8 mouse cellular contexts compared by ENCODE assay signal in the genomic region with DNA sequence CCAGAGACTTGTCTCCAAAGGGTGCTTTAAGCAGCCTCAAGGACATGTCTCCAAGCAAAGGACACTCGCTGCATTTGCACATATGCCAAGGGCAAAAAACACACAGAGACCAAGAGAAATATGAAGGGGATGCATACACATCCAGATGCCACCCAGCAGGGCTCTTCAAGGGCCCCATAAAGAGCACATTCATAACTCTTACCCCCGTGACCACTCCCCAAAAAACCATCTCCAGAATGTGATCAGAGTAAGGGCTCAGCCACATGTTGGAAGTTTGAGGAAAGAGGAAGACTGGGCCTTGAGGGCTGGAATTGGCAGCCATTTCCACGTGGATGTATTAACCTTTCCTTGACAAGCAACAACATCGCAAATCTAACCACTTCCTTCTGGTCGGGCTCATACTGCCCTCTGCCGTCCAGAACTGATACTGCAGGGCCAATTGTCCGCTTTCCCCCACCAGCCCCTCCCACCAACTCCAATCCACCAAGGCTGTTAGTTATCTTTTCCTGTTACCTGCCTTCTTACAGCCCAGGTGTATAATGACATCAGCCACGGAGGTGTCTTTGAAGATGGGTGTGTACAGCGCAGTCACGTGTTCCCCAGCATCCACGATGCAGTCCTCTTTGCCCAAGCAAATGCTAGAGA. TPM values are rescaled to one million over a fixed set of nuclear protein-coding genes. Genes with fewer than 3 reads are reported as not detected.
DNase-seq lines count a peak whose midpoint lies in the region; ATAC-seq lines count a peak whose summit lies in the region.

No protein-coding gene starts in this region.

- H3K4me3 ChIP-seq in forebrain, embryonic 14.5 days (ENCODE audit: low read depth, low read length), result no peak overlapping the region
- no peak overlapping the region for H3K4me3 ChIP-seq in hindbrain, embryonic 11.5 days (ENCODE audit: low read depth, low read length)

- H3K27ac ChIP-seq in forebrain, embryonic 14.5 days (ENCODE audit: low read depth, low read length), result no peak overlapping the region
- H3K27ac ChIP-seq in hindbrain, embryonic 11.5 days (ENCODE audit: low read depth, low read length), result no peak overlapping the region

- H3K27me3 ChIP-seq in forebrain, embryonic 14.5 days (replicated peaks; ENCODE audit: control insufficient read depth, insufficient read depth, low read length), result no peaks in the 10 kb centered on the region
- no peaks in the 10 kb centered on the region for H3K27me3 ChIP-seq in hindbrain, embryonic 11.5 days (ENCODE audit: control insufficient read depth, insufficient read depth, low read length)

- peak; percentile 21 for DNase-seq in MN1 (ENCODE audit: low spot score)
- peak; percentile 74 for DNase-seq in cerebellum, adult 11 months
- peak; percentile 77 for DNase-seq in forebrain, embryonic 14.5 days (ENCODE audit: low spot score)
- peak; percentile 93 for DNase-seq in hindbrain, embryonic 11.5 days (ENCODE audit: low spot score)
- peak; percentile 72 for DNase-seq in layer of hippocampus, adult 9-11 months
- peak; percentile 76 for DNase-seq in lung, postnatal 25 days (ENCODE audit: low spot score)
- DNase-seq in retina, embryonic 14.5 days (ENCODE audit: low spot score), result peak; percentile 91
- DNase-seq in urinary bladder, adult 18-20 months (ENCODE audit: low spot score in 2 of 2), result peak; percentile 53 to 67

- peak; percentile 33; the same call in 1 of the 2 replicates for ATAC-seq in forebrain, embryonic 14.5 days
- peak; percentile 54; the same call in 1 of the 2 replicates for ATAC-seq in hindbrain, embryonic 11.5 days (ENCODE audit: low FRiP score)

- H3K9me3 ChIP-seq in forebrain, embryonic 14.5 days (replicated peaks; ENCODE audit: control insufficient read depth, low read length), result no peaks in the 10 kb centered on the region
- no peaks in the 10 kb centered on the region for H3K9me3 ChIP-seq in hindbrain, embryonic 11.5 days (ENCODE audit: control insufficient read depth, low read length)

- WGBS in forebrain, embryonic 14.5 days, result 11% methylated on average over 11 of the region's 11 CpGs
- WGBS in hindbrain, embryonic 11.5 days, result 15% methylated on average over 11 of the region's 11 CpGs

- no peak overlapping the region for H3K4me2 ChIP-seq in forebrain, embryonic 14.5 days (ENCODE audit: low read length)
- no peak overlapping the region for H3K4me2 ChIP-seq in hindbrain, embryonic 11.5 days (replicated peaks; ENCODE audit: low read depth, low read length)

- 0 out of 2 replicates have a peak, but pooled peaks cover 4% of the 10 kb centered on the region for H3K4me1 ChIP-seq in forebrain, embryonic 14.5 days (ENCODE audit: control insufficient read depth, insufficient read depth, low read length)
- no peaks in the 10 kb centered on the region for H3K4me1 ChIP-seq in hindbrain, embryonic 11.5 days (replicated peaks; ENCODE audit: control insufficient read depth, insufficient read depth, low read length)

- no peaks in the 10 kb centered on the region for H3K36me3 ChIP-seq in forebrain, embryonic 14.5 days (ENCODE audit: control insufficient read depth, insufficient read depth, low read length)
- H3K36me3 ChIP-seq in hindbrain, embryonic 11.5 days (ENCODE audit: control insufficient read depth, insufficient read depth, low read length), result no peaks in the 10 kb centered on the region

- no peak overlapping the region for H3K9ac ChIP-seq in forebrain, embryonic 14.5 days (ENCODE audit: low read length)
- no peak overlapping the region for H3K9ac ChIP-seq in hindbrain, embryonic 11.5 days (ENCODE audit: low read depth, low read length)

RNA-seq across cellular contexts. Expression of a gene that starts 21.7 kb away (rescaled TPM):
- polyA plus RNA-seq in forebrain, embryonic 14.5 days (2014; fragmentation: Nextera tagmentation; extraction: Ambion mirVana), result 0.04 and 0.12 TPM in 2 replicates
- 0.15 and 0.38 TPM in 2 replicates for polyA plus RNA-seq in hindbrain, embryonic 11.5 days (2014; fragmentation: Nextera tagmentation; extraction: Ambion mirVana)

RNA-seq across cellular contexts. Expression of a gene that starts 31.7 kb away (rescaled TPM):
- polyA plus RNA-seq in forebrain, embryonic 14.5 days (2014; fragmentation: Nextera tagmentation; extraction: Ambion mirVana), result 0.31 and 0.42 TPM in 2 replicates
- polyA plus RNA-seq in hindbrain, embryonic 11.5 days (2014; fragmentation: Nextera tagmentation; extraction: Ambion mirVana), result 0.43 and 1.5 TPM in 2 replicates

Comparison
In these comparisons a context has a peak if more than half of its experiments do, and no peak if none do; other contexts are left out.
1. DNase-seq: peak in every context shown above with its lines; median percentile 93 in hindbrain, embryonic 11.5 days; 91 in retina, embryonic 14.5 days; 77 in forebrain, embryonic 14.5 days; 76 in lung, postnatal 25 days; 74 in cerebellum, adult 11 months; 72 in layer of hippocampus, adult 9-11 months; 60 in urinary bladder, adult 18-20 months; 21 in MN1.